Mouse (Mus musculus) gastrocnemius, adult 8-10 months (tissue): ENCODE measurements around the gene Zfp706. TPM values are rescaled to one million over a fixed set of nuclear protein-coding genes. Genes with fewer than 3 reads are reported as not detected.
A peak's percentile ranks its signal among the peaks of the same experiment; 100 is the strongest.

ENCODE experiments used
- DNase-seq, 2 experiments: peaks; one replicate each; pipeline ENCODE4 v3.0.0; 2022; ENCODE audit warnings: low spot score in 2 of 2
- total RNA-seq, 4 experiments: library from RNA; stranded (reverse); gene quantifications; 2 replicates each; pipeline ENCODE4 v1.2.4; 2022

Gene Zfp706
- 100 to 1,000 TPM; 111 to 117 (median 113) TPM for total RNA-seq

GRCm38 (mm10) chr15:37007233-37007958 is at the start of gene Zfp706:
TSS of gene Zfp706 (minus strand) at chr15:37007773.
- peak; percentile 98 to 99 for DNase-seq

- no peak for DNase-seq
Measured at GRCm38 (mm10) chr15:37054582-37054981, 47.0 kb upstream of the Zfp706 start.

- DNase-seq = no peak
Measured at GRCm38 (mm10) chr15:37053085-37053762, 45.7 kb upstream of the Zfp706 start.

GRCm38 (mm10) chr15:37047403-37047802 is 39.8 kb upstream of the Zfp706 start:
- DNase-seq = no peak

GRCm38 (mm10) chr15:37046586-37046985 is 39.0 kb upstream of the Zfp706 start:
- DNase-seq = no peak

GRCm38 (mm10) chr15:37046131-37046530 is 38.6 kb upstream of the Zfp706 start:
- no peak for DNase-seq

- no peak for DNase-seq
Measured at GRCm38 (mm10) chr15:37045456-37045855, 37.9 kb upstream of the Zfp706 start.

- no peak for DNase-seq
Measured at GRCm38 (mm10) chr15:37042559-37042958, 35.0 kb upstream of the Zfp706 start.

- peak; percentile 20 to 62 for DNase-seq
Measured at GRCm38 (mm10) chr15:37041214-37041613, 33.6 kb upstream of the Zfp706 start.

GRCm38 (mm10) chr15:37038666-37039065 is 31.1 kb upstream of the Zfp706 start:
- DNase-seq = no peak

GRCm38 (mm10) chr15:37037704-37038103 is 30.1 kb upstream of the Zfp706 start:
- DNase-seq = no peak

GRCm38 (mm10) chr15:37036481-37037156 is 29.0 kb upstream of the Zfp706 start:
- no peak for DNase-seq

- no peak for DNase-seq
Measured at GRCm38 (mm10) chr15:37034155-37034554, 26.6 kb upstream of the Zfp706 start.

GRCm38 (mm10) chr15:37033431-37033830 is 25.9 kb upstream of the Zfp706 start:
- DNase-seq = no peak

- no peak for DNase-seq
Measured at GRCm38 (mm10) chr15:37031334-37032150, 24.0 kb upstream of the Zfp706 start.

- no peak for DNase-seq
Measured at GRCm38 (mm10) chr15:37030929-37031328, 23.4 kb upstream of the Zfp706 start.

GRCm38 (mm10) chr15:37027956-37028355 is 20.4 kb upstream of the Zfp706 start:
- no peak for DNase-seq

GRCm38 (mm10) chr15:37026458-37026857 is 18.9 kb upstream of the Zfp706 start:
- no peak for DNase-seq

- DNase-seq = no peak
Measured at GRCm38 (mm10) chr15:37020581-37021245, 13.1 kb upstream of the Zfp706 start.

GRCm38 (mm10) chr15:37019434-37019833 is 11.9 kb upstream of the Zfp706 start:
- DNase-seq = no peak

- DNase-seq = no peak
Measured at GRCm38 (mm10) chr15:37011897-37012296, 4.3 kb upstream of the Zfp706 start.
